Mouse (Mus musculus): ENCODE measurements around the gene Kif2b.

Gene Kif2b

DNA sequence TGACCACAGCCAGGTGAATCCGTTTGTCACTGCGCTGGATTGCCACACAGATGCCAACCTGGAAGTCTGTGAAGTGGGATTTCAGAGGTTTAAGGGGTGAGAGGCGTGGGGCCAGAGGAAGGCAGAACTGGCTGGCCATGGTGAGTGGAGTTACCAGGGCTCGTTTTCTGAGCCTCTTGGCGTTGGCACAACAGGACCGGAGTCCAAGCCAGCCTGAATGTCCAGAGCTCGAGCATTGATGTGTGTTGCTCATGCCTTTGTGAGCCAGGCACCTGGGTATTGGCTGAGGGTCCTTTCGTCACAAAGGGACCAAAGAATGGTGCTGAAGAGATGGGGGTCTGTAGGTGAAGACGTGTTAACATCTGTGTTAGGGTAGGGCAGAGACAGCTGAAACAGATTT is at the start of gene Kif2b:
TSS of gene Kif2b (minus strand) at position 242 of the 400 bp plus-strand sequence.
- DNase-seq (ENCODE audit: low spot score in 2 of 2), result no peak

DNA sequence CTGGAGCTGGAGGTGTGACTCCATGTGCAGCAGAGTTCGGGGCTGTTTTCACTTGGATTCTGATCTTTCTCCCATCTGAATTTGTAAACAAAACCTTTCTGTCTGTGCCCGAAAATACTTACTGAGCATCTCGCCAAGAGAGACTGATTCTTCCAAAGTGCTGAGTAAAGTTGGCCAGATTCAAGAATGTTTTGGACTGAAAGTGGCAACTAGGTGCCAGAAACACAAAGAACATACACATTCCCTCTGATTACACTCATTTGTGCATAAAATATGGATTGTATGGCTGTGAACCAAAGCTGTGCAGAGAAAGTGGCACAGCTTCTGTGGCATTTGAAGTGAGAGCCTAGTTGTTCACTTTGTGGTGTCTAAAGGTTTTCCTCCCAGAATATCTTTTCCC is 15.7 kb upstream of the Kif2b start:
- no peak for DNase-seq (ENCODE audit: low spot score in 2 of 2)

DNA sequence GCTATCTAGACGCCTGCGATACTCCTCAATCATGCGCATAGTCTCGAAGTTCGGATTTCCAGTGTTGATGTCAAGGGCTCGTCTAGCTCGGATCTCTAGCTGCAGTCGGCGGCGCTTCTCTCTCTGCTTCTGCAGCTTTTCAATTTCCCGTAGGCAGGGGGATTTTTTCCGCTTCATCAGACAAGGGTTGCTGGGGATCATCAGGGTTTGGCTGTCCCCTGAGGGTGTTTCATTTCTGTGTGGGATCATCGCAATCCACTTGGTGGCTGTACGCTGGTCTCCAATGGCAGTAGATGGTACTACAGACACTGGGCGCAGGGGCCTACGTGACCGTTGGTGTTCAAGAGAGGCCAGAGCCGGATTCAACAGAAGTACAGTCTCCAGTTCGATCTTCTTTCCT is 502 bp downstream of the Kif2b start:
- DNase-seq (ENCODE audit: low spot score in 2 of 2), result no peak

DNA sequence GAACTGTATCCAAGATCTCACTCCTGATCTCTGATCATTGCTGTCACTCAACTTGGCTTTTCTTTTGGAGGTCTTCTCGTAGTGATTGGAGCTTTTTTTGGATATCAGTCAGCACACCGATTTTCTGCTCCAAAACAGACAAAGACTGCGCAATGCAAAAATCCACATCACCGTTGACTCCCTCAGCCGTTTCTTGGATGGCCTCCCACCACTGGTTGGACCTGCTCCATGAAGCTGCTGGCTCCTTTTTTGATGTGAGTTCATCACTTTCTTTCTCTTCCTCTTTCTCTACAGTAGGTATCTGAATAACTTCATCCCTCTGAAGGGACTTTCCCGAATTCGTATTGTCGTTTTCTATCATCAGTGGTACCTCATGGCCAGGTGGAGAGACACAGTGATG is 2.0 kb downstream of the Kif2b start:
- no peak for DNase-seq (ENCODE audit: low spot score in 2 of 2)

DNA sequence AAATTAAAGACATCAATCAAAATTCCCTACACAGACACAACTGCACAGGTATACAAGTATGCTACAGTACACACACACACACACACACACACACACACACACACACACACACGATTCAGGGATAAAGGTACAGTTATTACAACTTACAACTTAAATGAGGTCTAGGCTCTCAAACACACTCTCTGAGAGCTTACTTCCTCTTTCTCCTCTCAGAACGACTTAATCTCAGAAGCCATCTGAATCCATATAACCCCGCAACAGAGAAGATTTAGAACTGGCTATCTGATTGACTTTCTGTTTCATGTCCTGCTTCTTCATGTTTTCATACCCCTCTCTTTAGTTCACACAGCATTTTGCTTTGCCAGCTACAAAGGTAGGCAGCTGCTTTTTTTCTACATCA is 2.9 kb downstream of the Kif2b start:
- no peak for DNase-seq (ENCODE audit: low spot score in 2 of 2)

DNA sequence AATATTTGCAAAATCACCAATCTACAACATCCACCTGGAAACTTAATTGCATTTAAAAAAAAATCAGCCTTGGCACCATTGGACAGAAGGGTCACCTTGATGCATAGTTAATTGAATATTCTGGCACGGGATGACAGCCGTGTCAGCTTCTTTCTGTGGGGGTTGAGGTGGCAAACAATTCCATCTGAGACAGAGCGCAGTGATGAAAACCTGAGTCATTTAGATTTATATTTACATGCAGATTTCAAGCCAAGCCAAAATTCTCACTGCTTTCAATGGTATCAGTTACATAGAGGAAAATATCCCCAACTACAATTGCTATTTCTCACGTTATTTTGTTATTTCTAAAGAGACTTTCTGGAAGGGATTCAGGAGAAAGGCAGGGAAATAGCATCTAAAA is 46.6 kb downstream of the Kif2b start:
- DNase-seq (ENCODE audit: low spot score in 2 of 2), result no peak

All from frontal cortex, postnatal 25 days (tissue).